Mouse (Mus musculus): Measurements from ENCODE around the gene Rftn1.

GRCm38 (mm10) chr17:50033698-50034097 is 156.8 kb downstream of the Rftn1 start:
- TF ChIP-seq POLR2A (IDR thresholded peaks at IDR 0.05; ENCODE audit: extremely low read depth, insufficient read depth, low read length) = no peak
- no peak for TF ChIP-seq CTCF (IDR thresholded peaks at IDR 0.05; ENCODE audit: low read depth, low read length)
